Mouse (Mus musculus) thymus, adult 18-20 months (tissue): ENCODE measurements around the gene Prkag3.

ENCODE experiments used
- DNase-seq, 2 experiments: peaks; one replicate each; pipeline ENCODE4 v3.0.0; 2022; ENCODE audit warnings: mixed read lengths in 2 of 2

Gene Prkag3

GRCm38 (mm10) chr1:74754175-74754785 is 5.3 kb upstream of the Prkag3 start:
- peak; percentile 16 to 24 for DNase-seq

GRCm38 (mm10) chr1:74753266-74753974 is 4.4 kb upstream of the Prkag3 start:
- no peak for DNase-seq

DNA sequence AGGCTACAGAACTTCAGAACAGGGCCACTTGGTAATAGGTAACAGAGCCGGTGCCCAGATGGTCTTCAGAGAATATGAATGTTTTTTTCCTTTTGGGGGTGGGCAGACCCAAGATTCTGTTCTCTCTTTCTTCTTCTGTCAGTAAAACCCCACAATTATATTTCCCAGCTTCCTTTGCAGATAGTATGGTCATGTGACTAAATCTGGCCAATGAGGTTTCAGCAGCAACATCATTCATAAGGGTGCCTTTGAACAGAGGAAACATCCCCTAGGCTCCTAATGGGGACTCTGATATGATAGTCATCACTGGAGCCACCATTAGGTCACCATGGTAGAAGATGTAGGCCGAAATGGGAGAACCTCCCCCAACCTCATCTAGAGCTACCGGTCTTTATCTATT is 3.8 kb upstream of the Prkag3 start:
- no peak for DNase-seq

GRCm38 (mm10) chr1:74752150-74752549 is 3.1 kb upstream of the Prkag3 start:
- DNase-seq: no peak

DNA sequence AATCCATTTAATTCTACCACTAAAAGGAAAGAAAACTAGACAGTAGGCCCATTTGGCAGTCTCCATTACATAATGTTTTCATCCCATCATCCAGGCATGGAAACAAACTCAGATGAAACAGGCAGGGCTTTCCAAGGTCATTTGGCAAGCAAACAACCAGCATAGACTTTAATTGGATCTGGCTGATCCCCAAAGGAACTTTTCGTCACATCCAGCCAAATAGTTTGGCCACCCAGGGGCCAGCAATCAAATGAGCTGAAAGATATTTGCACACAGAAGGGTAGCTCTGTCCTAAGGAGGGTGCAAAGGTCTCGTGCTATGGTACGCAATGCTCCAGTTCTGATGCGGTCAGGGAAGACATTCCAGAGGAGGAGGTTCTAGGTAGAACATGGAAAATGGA is 1.7 kb upstream of the Prkag3 start:
- no peak for DNase-seq

GRCm38 (mm10) chr1:74749301-74749700 is 280 bp upstream of the Prkag3 start:
- DNase-seq: no peak

DNA sequence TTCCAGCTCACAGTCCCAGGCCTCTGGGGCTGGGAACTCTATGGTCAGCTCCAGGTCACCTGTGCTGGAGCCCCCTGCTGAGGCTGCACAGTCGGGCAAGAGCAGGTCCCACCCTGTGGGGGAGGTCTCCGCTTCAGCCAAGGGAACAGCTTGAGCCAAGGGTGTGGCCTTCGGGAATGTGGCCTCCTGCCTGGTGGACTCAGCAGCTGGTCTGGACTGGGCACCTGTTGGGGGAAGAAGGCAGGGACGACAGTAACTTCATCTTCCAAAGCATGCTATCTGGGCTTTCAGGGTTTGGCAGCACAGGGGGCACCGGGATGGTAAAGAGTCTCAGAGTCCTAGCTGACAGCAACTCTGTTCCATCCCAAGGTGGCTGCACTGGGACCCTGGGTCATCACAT is 1.7 kb downstream of the Prkag3 start:
- no peak for DNase-seq

GRCm38 (mm10) chr1:74740846-74741245 is 8.2 kb downstream of the Prkag3 start:
- no peak for DNase-seq

DNA sequence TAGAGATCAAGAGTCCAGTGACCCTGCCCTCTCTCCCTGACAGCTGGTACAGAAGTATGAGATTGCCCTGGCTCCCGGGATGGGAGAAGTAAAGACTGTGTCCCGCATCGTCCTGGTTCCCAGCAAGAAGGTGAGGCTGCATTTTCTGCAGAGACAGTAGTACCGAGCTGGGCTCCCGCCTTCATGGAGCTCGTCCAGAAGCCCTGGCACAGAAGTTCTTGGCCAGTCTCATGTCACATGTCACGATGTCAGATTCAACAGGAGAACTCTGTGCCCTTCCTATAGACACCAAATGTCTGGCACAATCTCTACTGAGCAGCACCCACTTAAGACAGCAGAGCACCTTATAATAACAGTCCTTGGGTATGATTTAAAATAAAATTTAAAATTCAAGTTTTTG is 11.5 kb downstream of the Prkag3 start:
- no peak for DNase-seq

GRCm38 (mm10) chr1:74736977-74737376 is 12.0 kb downstream of the Prkag3 start:
- no peak for DNase-seq

DNA sequence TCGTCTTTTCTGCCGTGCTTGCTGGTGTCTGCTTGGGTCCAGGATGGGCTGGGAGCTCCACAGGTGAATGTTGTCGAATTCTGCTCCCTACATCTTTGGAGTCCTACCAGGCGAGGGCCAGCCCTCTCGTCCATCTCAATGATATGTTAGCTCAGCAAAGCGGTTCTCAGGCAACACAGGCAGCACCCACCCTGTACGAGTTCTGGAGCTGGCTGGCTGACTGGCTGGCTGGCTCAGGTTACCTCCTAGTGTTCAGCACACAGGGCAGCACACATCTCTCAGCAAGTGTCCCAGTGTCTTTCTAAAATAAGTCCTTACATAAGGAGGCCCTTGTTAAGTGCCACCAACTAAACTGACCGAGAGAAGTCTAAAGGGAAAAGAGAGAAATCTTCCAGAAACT is 20.6 kb downstream of the Prkag3 start:
- DNase-seq: no peak

DNA sequence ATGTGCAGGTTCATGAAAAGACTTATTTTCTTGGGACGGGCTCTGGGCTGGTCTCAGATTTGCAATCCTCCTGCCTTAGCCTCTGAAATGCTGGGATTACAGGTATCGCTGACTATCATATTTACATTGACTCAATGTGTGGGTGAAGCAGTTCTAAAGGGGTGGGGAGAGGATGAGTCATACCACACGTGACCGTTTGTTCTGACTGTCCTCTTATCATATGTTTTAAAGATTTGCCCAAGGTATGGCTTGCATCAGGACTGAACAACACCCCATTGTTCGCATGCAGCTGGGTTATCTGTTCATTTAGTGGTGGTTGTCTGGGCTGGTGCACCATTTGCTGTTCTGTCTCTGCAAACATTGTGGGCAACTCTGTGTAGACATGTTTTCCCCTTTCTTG is 22.3 kb downstream of the Prkag3 start:
- DNase-seq: no peak

- DNase-seq: no peak
Measured at GRCm38 (mm10) chr1:74726114-74726513, 22.9 kb downstream of the Prkag3 start.

DNA sequence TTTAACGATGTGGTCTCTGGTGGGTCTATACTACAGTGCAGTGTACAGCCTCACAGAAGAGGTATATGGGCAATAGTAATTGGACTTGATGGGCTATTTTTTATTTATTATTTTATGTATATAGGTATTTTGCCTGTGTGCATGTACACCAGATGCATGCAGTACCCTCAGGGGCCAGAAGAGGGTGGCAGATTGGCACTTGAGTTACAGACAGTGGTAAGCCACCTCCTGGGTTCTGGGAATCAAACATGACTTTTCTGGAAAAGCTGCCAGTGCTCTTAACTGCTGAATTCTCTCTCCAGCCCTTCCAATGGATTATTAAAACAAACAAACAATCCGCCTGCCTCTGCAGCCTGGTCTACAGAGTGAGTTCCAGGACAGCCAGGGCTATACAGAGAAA is 25.3 kb downstream of the Prkag3 start:
- DNase-seq: no peak

DNA sequence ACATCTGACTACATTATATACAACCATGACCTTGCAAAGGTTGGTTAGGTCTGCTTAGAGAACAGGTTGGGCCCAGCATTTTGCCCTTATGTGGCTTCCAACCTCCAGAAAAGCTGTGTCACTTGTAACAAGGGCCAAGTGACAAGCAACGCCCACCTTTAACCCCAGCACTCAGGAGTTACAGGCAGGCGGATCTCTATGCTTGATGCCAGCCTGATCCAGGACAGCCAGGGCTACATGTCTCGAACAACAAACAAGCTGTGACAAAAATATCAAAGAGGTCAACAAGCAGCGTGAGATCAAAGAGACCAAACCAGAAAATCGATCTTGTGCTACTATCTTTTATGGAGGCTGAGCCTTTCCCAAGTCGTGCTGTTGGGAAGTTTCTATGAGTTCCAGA is 27.4 kb downstream of the Prkag3 start:
- no peak for DNase-seq

GRCm38 (mm10) chr1:74719281-74719680 is 29.7 kb downstream of the Prkag3 start:
- no peak for DNase-seq

GRCm38 (mm10) chr1:74718113-74718512 is 30.9 kb downstream of the Prkag3 start:
- DNase-seq: no peak

GRCm38 (mm10) chr1:74715886-74716285 is 33.1 kb downstream of the Prkag3 start:
- no peak for DNase-seq

- no peak for DNase-seq
Measured at GRCm38 (mm10) chr1:74715468-74715867, 33.6 kb downstream of the Prkag3 start.

GRCm38 (mm10) chr1:74714967-74715366 is 34.1 kb downstream of the Prkag3 start:
- DNase-seq: no peak

DNA sequence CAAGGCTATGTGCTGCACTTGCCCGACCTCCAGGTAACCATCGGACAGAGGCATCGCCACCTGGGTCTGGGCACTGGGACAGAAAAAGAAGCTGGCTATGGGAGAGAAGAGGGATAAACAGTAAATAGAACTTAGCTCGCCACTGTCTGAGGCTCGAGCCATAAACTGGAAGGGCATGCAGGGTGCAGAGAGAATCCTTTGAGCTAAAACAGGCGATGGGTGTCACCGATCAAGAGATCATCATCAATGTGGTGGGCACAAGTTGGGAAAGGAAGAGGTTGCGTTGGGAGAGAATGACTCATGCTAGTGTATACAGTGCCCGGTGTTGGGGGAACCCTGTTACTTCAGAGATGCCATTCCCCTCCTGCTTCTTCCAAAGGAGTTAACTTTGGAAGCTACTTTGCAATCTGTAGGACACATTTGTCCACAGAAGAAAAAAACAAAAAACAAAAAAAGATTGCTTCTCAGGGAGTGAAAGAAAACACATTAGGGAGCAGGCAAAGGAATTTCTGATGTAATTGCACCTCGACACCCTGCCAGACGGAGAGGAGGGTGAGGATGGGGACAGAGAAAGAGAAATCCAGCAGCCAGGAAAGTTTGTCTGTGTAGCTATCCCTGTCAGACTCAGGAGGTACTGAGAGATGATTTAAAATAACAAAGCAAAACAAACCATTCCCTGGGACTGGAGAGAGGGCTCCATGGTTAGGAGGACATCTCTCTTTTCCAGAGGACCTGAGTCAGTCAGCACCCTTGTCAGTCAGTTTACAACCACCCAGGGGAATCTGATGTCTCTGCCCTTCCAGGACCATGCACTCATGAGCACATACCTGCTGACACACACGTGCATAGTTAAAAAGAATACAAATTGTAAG is 34.9 kb downstream of the Prkag3 start:
- DNase-seq: no peak

- no peak for DNase-seq
Measured at GRCm38 (mm10) chr1:74713099-74713858, 35.7 kb downstream of the Prkag3 start, which contains the start of gene Cyp27a1. TSS of gene Cyp27a1 (plus strand) at chr1:74713574.
